Mouse (Mus musculus): ENCODE measurements at regions not wholly inside any gene's neighbourhood (a gene's known extent, or its start where the extent isn't known, plus 50 kb on each side); places are given as distances from the start of the nearest gene placed in this dataset.

- no peaks in the 10 kb centered on the region for H3K9me3 ChIP-seq (ENCODE audit: control insufficient read depth, low read length)
- no peaks in the 10 kb centered on the region for H3K36me3 ChIP-seq (replicated peaks; ENCODE audit: control insufficient read depth, insufficient read depth)
- DNase-seq (ENCODE audit: low spot score) (no peak), ATAC-seq (ENCODE audit: low FRiP score) (no peak)
- no peak overlapping the region for H3K27ac ChIP-seq
- no peak overlapping the region for H3K4me2 ChIP-seq (replicated peaks)
- H3K27me3 ChIP-seq (ENCODE audit: control insufficient read depth, insufficient read depth, low read length) = no peaks in the 10 kb centered on the region
- no peak overlapping the region for H3K4me3 ChIP-seq (replicated peaks; ENCODE audit: low read length)
- H3K9ac ChIP-seq = no peak overlapping the region
- no peaks in the 10 kb centered on the region for H3K4me1 ChIP-seq (replicated peaks; ENCODE audit: control insufficient read depth, insufficient read depth, low read length)
Observed at GRCm38 (mm10) chr10:34995011-34995410, 511.8 kb downstream of the Frk start.

GRCm38 (mm10) chr10:35013430-35013829 lies 530.2 kb downstream of the Frk start:
- ATAC-seq (ENCODE audit: low FRiP score) (no peak), DNase-seq (ENCODE audit: low spot score) (peak; percentile 17)
- Histone ChIP-seq H3K4me2 (replicated peaks) (no peak overlapping the region), H3K4me3 (replicated peaks; ENCODE audit: low read length) (no peak overlapping the region), H3K36me3 (replicated peaks; ENCODE audit: control insufficient read depth, insufficient read depth) (no peaks in the 10 kb centered on the region), H3K9ac (no peak overlapping the region), H3K27me3 (ENCODE audit: control insufficient read depth, insufficient read depth, low read length) (no peaks in the 10 kb centered on the region), H3K9me3 (ENCODE audit: control insufficient read depth, low read length) (no peaks in the 10 kb centered on the region), H3K27ac (no peak overlapping the region), H3K4me1 (replicated peaks; ENCODE audit: control insufficient read depth, insufficient read depth, low read length) (no peaks in the 10 kb centered on the region)
- WGBS = 73% methylated on average over 2 of the region's 2 CpGs

GRCm38 (mm10) chr10:35016416-35016815 lies 533.2 kb downstream of the Frk start:
- H3K9me3 ChIP-seq (ENCODE audit: control insufficient read depth, low read length) = no peaks in the 10 kb centered on the region
- no peak overlapping the region for H3K9ac ChIP-seq
- H3K27ac ChIP-seq = no peak overlapping the region
- H3K36me3 ChIP-seq (replicated peaks; ENCODE audit: control insufficient read depth, insufficient read depth) = no peaks in the 10 kb centered on the region
- H3K4me2 ChIP-seq (replicated peaks) = no peak overlapping the region
- DNase-seq (ENCODE audit: low spot score) (no peak), ATAC-seq (ENCODE audit: low FRiP score) (no peak)
- no peaks in the 10 kb centered on the region for H3K4me1 ChIP-seq (replicated peaks; ENCODE audit: control insufficient read depth, insufficient read depth, low read length)
- H3K27me3 ChIP-seq (ENCODE audit: control insufficient read depth, insufficient read depth, low read length) = no peaks in the 10 kb centered on the region
- 91% methylated on average over 1 of the region's 1 CpGs for WGBS
- H3K4me3 ChIP-seq (replicated peaks; ENCODE audit: low read length) = no peak overlapping the region

- Histone ChIP-seq H3K36me3 (replicated peaks; ENCODE audit: control insufficient read depth, insufficient read depth) (no peaks in the 10 kb centered on the region), H3K27me3 (ENCODE audit: control insufficient read depth, insufficient read depth, low read length) (no peaks in the 10 kb centered on the region), H3K4me3 (replicated peaks; ENCODE audit: low read length) (no peak overlapping the region), H3K9me3 (ENCODE audit: control insufficient read depth, low read length) (no peaks in the 10 kb centered on the region), H3K4me2 (replicated peaks) (no peak overlapping the region), H3K4me1 (replicated peaks; ENCODE audit: control insufficient read depth, insufficient read depth, low read length) (no peaks in the 10 kb centered on the region), H3K9ac (no peak overlapping the region), H3K27ac (no peak overlapping the region)
- WGBS = 32% methylated on average over 1 of the region's 1 CpGs
- DNase-seq (ENCODE audit: low spot score) = no peak
- no peak for ATAC-seq (ENCODE audit: low FRiP score)
Observed at GRCm38 (mm10) chr10:35057282-35057681, 574.1 kb downstream of the Frk start.

All from hindbrain, embryonic 14.5 days (tissue).